Mouse (Mus musculus) G1E-ER4 (cell line): ENCODE measurements around the gene AC131692.1. TPM values are rescaled to one million over a fixed set of nuclear protein-coding genes. Genes with fewer than 3 reads are reported as not detected.

ENCODE experiments used
- GATA1 ChIP-seq: IDR thresholded peaks from one replicate; pipeline ENCODE4 v1.8.0; 2012; ENCODE audit warnings: low read length, inconsistent platforms
- polyA plus RNA-seq: library from polyadenylated mRNA; stranded (reverse); fragments of >175 nt; gene quantifications from 2 replicates; pipeline ENCODE4 v1.2.3, GENCODE M21; 2012

AC131692.1 gene
- polyA plus RNA-seq, 1 experiment, result 4.9 TPM

GRCm38 (mm10) chr19:6061641-6062302, 32.4 kb upstream of the AC131692.1 start:
- TF ChIP-seq GATA1, result no peak

- no peak for TF ChIP-seq GATA1
Observed at GRCm38 (mm10) chr19:6062418-6062817, 31.8 kb upstream of the AC131692.1 start.

DNA sequence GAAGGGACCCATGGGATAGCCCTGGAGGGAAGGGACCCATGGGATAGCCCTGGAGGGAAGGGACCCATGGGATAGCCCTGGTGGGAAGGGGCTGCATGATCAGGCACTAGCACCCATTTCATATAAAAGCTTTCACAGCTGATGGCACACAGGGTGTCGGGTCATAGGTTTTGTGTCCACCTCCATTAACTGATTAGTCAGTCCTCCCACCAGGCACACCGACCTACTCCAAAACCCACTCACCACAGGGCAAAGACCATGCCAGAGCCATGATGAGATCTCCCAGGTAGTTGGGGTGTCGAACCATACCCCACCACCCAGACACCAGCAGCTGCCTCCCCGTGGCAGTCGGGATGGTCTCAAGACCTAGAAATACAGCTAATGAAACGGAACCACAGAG, 31.1 kb upstream of the AC131692.1 start:
- no peak for TF ChIP-seq GATA1

- no peak for TF ChIP-seq GATA1
Observed at GRCm38 (mm10) chr19:6066571-6066970, 27.6 kb upstream of the AC131692.1 start.

GRCm38 (mm10) chr19:6067011-6067723, 27.1 kb upstream of the AC131692.1 start:
- no peak for TF ChIP-seq GATA1

DNA sequence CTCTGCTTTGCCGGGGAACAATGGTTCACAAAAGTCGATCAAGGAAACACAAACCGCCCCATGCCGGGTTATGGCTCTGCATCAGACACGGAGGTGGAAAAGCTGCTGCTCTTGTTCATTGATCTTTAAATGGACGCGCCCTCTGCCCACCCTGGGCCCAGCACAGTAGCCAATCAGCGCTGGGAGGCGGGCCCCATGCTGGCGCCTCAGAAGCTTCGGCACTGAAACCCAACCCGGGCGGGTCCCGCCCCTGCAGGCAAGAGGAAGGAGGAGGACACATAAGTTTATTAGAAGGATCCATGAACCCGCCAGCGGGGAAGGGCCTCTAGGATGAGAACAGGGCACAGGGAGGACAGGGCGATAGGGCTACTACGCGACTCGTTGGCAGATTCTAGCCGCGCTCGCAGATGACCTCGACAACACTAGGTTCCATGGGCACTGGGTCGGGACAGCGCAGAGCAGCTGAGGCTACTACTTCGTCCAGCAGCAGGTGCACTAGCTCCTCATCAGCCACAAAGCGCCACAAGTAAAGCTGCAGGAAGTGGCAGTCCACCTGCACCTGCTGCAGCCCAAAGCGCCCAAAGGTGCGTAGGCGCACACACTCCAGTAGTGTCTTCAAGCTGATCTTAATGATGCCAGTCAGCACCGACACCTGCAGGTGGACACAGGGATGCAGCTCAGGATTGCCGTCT, 26.3 kb upstream of the AC131692.1 start, which contains the start of gene Tm7sf2:
TSS of gene Tm7sf2 (minus strand) at position 650 of the 692 bp plus-strand sequence.
- no peak for TF ChIP-seq GATA1

DNA sequence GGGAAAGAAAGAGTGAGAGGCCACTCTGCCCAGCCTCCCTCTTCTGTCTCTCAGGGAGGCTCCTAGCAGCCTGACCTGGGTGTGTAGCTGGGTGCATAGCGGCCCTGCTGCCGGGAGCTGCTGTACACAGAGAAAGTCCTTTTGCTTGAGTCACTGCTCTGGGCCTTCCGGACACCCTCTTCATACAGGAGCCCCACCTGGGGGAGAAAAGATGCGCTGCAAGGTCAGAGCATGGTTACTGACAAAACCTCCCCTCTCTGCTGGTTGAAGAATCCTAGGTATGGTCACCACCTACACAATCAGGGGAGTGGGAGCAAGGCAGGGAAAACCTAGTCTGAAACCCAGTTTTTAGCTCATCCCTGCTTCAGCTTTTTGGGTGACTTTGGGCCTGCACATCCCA, 25.3 kb upstream of the AC131692.1 start:
- no peak for TF ChIP-seq GATA1

- no peak for TF ChIP-seq GATA1
Observed at GRCm38 (mm10) chr19:6069851-6070250, 24.4 kb upstream of the AC131692.1 start.

DNA sequence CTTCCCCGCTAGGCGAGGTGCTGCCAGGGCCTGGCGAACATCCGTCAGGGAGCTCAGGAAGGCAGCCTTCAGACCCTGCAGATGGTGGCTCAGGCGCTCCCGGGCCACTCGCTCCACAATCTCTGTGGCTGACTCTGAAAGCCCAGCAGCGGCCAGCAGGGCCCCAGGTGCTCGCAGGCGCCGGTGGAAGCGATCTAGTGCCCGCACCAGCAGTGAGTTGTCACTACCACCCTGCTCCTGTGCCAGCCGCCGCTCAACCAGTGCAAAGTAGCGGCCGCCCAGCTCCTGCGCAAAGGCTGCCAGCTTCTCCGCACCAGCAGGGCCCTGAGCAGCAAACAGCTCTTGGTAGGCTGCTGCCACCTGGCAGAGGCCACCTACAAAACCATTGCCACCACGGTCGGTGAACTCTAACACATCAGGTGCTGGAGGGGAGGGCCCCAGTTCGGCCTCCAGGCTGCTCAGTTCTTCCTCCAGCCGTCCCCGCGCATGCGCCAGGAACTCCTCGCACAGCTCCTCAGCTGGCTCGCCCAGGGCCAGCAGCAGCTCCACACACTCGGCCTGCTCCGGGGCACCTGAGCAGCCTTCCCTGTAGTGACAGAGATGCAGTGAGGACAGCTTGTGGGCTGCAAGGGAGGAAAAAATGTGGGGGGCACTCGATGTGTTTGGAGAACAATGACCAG, 23.5 kb upstream of the AC131692.1 start:
- TF ChIP-seq GATA1, result no peak

DNA sequence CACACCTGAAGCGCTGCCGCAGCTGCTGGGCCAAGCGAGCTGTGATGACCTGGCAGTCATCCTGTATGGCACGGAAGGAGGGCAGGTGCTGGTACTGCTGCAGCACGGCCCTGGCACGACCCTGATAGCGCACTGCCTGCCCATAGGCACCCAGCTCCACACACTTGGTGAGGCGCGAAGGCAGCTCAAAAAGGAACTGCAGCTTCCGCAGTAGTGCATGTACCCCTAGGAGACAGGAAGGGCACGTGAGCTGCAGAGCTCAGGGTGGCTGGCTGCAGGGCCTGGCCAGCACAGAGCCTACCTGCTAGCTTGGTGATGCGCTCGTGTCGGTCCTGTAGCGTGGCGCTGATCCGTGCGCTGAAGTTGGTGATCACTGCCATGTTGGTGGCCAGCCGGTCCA, 23.0 kb upstream of the AC131692.1 start:
- TF ChIP-seq GATA1, result no peak

- no peak for TF ChIP-seq GATA1
Observed at GRCm38 (mm10) chr19:6073889-6074288, 20.3 kb upstream of the AC131692.1 start.

DNA sequence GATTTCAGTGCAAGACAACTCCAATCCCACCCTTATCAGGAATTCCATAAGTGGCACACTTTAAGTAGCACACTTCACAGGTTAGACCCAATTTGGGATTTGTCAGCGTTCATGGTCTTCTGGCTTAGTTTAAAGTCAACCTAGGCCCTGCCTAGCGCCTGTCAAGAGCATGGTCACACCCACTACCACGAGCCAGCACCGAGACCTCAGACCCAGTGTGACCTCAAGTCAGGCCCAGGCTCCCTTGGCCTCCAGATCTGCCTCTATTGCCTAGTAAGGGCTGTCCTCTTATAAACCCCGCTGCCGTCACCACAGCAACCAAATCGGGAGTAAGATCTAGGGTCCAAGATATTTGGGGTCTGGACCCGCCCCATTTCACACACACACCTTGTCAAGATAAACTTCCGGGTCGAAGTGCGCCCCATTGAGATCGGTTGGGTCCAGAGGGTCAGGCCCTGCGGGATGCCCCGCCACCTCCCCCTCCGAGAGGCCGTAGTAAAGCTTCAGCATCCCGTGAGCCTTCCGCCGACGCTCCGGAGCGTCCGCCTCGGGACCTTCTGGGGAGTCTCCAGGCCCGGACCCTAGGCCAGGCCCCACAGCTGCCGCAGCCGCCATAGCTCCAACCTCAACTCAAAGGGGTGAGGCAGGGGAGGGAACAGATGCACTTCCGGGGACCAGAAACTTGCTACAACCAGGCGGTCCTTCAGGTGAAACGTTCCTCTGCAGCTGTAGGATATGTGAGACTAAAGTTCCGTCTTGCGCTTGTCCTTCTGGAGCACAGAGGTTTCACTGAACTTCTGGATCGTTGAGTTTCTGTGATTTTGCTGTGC, 17.4 kb upstream of the AC131692.1 start, which contains the start of gene Vps51:
TSS of gene Vps51 (minus strand) at position 668 of the 830 bp plus-strand sequence.
- no peak for TF ChIP-seq GATA1

DNA sequence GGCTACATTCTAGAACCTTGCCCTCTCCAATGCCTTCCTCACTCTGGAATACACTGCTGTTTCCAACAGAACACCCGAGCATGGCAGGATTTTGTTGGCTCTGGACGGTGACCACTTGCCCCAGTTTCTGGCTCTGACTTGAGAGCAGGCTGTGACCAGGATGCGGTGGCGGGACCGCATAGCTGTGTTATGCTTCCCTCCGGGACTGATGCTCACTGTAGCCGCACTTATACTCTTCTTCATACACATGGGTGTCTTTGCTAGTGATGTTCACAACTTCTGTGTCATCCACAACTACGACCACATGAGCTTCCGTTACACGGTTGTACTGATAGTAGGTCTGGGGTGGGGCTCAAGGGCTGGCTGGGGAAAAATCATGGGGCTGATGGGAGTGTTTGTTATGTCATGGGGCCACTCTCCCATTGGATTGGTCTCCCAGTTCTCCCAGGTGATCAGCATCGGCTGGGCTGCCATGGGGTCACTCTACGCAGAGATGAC, 14.2 kb upstream of the AC131692.1 start, which contains the start of gene Tmem262:
TSS of gene Tmem262 (plus strand) at position 51 of the 498 bp plus-strand sequence.
- no peak for TF ChIP-seq GATA1

DNA sequence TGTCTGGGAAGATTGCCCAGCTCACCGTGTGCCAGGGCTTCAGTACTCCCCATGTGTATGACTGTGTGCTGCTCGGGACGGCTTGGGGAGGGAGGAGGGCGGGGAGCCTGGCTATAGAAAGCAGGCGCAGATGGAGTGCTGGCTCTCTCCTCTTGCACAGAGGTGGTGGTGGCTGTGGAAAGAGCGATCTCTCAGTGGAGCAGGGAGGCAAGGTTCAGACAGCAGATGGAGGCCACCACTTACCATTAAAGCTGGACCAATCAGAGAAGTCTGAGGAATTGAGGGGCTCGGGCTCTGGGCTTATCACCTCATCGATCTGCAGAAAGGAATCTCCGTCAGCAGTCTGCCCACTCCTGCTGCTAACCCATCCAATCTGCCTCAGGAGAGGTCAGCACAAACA, 12.1 kb upstream of the AC131692.1 start, which contains the start of gene Gm28374:
TSS of gene Gm28374 (minus strand) at position 101 of the 400 bp plus-strand sequence.
- no peak for TF ChIP-seq GATA1

DNA sequence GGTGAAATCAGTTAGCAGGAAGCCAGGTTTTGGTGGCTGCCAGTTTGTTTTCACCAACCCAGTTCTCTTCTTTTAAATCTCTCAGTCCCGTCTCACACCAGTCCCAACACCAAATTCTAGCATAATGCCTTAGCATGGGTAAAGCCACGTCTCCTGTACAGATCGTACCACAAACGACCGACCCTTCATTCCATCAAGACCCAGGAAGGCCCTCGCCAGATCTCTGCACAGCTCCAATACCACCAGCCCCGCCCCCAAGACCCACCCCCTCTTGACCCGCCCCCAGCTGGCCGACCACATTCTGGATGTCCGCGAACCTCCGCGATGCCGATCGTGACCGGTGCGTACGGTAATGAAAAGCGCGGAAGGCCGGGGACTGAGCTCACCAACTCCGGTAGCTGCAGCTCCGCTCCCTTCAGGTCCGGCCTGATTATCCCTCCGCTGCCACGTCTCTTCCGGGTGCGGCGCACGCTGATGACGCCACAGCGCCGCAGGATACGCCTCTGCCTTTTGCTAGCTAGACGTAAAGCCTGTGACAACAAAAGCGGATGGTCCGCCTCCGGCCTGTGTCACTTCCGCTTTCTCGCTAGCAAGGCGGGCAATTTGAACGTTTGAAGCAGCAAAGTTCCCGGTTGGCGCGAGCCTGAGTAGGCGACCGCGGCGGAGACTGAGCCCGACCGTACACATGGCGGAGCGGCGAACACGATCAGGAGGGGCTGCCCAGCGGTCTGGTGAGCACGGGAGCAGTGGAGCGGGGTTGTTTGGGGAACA, 9.6 kb upstream of the AC131692.1 start, which contains the start of the genes Zfpl1 and Cdca5:
TSS of gene Zfpl1 (minus strand) at position 479 of the 771 bp plus-strand sequence.
TSS of gene Cdca5 (plus strand) at position 506 of the 771 bp plus-strand sequence.
- no peak for TF ChIP-seq GATA1
